Mouse (Mus musculus): Measurements from ENCODE around the gene Coq10b.

- TF ChIP-seq GATA1 (IDR thresholded peaks at IDR 0.05; ENCODE audit: low read length) (no peak), TAL1 (IDR thresholded peaks at IDR 0.05; ENCODE audit: low read length) (no peak)
These were observed 35.5 kb downstream of the Coq10b start, which contains the start of the genes Hspe1 and Hspd1 for GRCm38 (mm10) chr1:55087932-55088610.
